9 mouse cellular contexts compared by ENCODE assay signal in the genomic region with DNA sequence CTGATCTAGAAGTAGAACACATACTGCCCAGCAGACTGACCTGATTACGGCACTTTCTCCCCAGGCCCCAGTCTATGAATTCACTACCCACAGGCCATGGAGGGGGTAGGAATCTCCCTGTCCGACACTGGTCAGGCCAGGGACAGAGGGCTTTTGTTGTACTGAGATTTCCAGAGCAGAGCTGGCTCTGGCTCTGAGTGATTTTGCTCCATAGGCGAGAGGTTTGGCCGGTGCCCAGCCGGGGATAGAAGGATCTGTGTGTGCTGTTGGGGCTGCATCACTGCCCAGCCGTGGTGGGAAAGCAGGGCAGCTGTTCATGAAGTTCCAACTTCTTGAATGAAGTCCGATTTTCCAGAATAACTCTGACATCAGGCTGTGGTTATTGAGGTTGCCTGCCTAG. TPM values are rescaled to one million over a fixed set of nuclear protein-coding genes. Genes with fewer than 3 reads are reported as not detected.
DNase-seq lines count a peak whose midpoint lies in the region; ATAC-seq and TF ChIP-seq lines count a peak whose summit lies in the region.
"Had no signal": no experiment of that assay in that cellular context is flagged by ENCODE, and none has a peak within 500 bp of the region (broad histone marks: within the 10 kb centered on the region; RNA-seq: fewer than 3 reads in every experiment).

No protein-coding gene starts in this region.

- peak; percentile 68 for ATAC-seq in midbrain, embryonic 13.5 days
- ATAC-seq in hindbrain, postnatal 0 days = peak; percentile 96
- ATAC-seq in liver, embryonic 11.5 days (replicated peaks; ENCODE audit: low FRiP score) = no peak

- WGBS in midbrain, embryonic 13.5 days = 57% methylated on average over 7 of the region's 7 CpGs
- 58% methylated on average over 7 of the region's 7 CpGs for WGBS in midbrain, embryonic 10.5 days
- WGBS in hindbrain, postnatal 0 days = 36% methylated on average over 7 of the region's 7 CpGs
- 58% methylated on average over 7 of the region's 7 CpGs for WGBS in liver, embryonic 11.5 days

- DNase-seq in midbrain, embryonic 10.5 days (ENCODE audit: low spot score) = no peak
- DNase-seq in frontal cortex, adult 2 months (ENCODE audit: extremely low spot score in 1 of 2, low spot score in 1 of 2) = peak; percentile 14 to 47
- DNase-seq in hindbrain, postnatal 0 days (ENCODE audit: low spot score) = peak; percentile 86
- DNase-seq in liver, embryonic 11.5 days (ENCODE audit: low spot score) = no peak
- DNase-seq in right cerebral cortex, postnatal 14 days = peak; percentile 57
- DNase-seq in spleen, adult 18-20 months = no peak
- no peak for DNase-seq in adipocyte (ENCODE audit: low spot score)

- H3K4me3 ChIP-seq in midbrain, embryonic 13.5 days (replicated peaks) = no peak overlapping the region
- no peak overlapping the region for H3K4me3 ChIP-seq in midbrain, embryonic 10.5 days
- H3K4me3 ChIP-seq in hindbrain, postnatal 0 days (ENCODE audit: low read length) = no peak overlapping the region
- no peak overlapping the region for H3K4me3 ChIP-seq in liver, embryonic 11.5 days (ENCODE audit: low read depth, low read length)
- H3K4me3 ChIP-seq: left cerebral cortex, adult 2 months had no signal

- H3K9ac ChIP-seq in midbrain, embryonic 13.5 days (replicated peaks) = no peak overlapping the region
- H3K9ac ChIP-seq in hindbrain, postnatal 0 days (replicated peaks; ENCODE audit: low read length) = no peak overlapping the region
- H3K9ac ChIP-seq in liver, embryonic 11.5 days (ENCODE audit: low read depth, low read length) = peak overlapping the region; percentile 46; the same call in 1 of the 2 replicates

- no peak overlapping the region for H3K4me2 ChIP-seq in midbrain, embryonic 13.5 days (replicated peaks)
- no peak overlapping the region for H3K4me2 ChIP-seq in hindbrain, postnatal 0 days (ENCODE audit: low read depth, low read length)
- no peak overlapping the region; the same call in 1 of the 2 replicates for H3K4me2 ChIP-seq in liver, embryonic 11.5 days

- 0 out of 2 replicates have a peak overlapping the region, but pooled peaks have one; percentile 2 for H3K27ac ChIP-seq in midbrain, embryonic 13.5 days
- no peak overlapping the region for H3K27ac ChIP-seq in midbrain, embryonic 10.5 days (replicated peaks)
- H3K27ac ChIP-seq in hindbrain, postnatal 0 days = peak overlapping the region; percentile 74
- H3K27ac ChIP-seq in liver, embryonic 11.5 days (ENCODE audit: low read depth, low read length) = peak overlapping the region; percentile 86
- H3K27ac ChIP-seq: left cerebral cortex, adult 2 months had no signal

- no peaks in the 10 kb centered on the region for H3K9me3 ChIP-seq in midbrain, embryonic 13.5 days
- no peaks in the 10 kb centered on the region for H3K9me3 ChIP-seq in midbrain, embryonic 10.5 days (replicated peaks)
- H3K9me3 ChIP-seq in hindbrain, postnatal 0 days (ENCODE audit: low read length) = no peaks in the 10 kb centered on the region
- no peaks in the 10 kb centered on the region for H3K9me3 ChIP-seq in liver, embryonic 11.5 days (ENCODE audit: control insufficient read depth, low read length)

- H3K4me1 ChIP-seq in midbrain, embryonic 13.5 days (replicated peaks) = no peaks in the 10 kb centered on the region
- peaks cover 7% of the 10 kb centered on the region for H3K4me1 ChIP-seq in midbrain, embryonic 10.5 days
- peaks cover 18% of the 10 kb centered on the region for H3K4me1 ChIP-seq in hindbrain, postnatal 0 days (ENCODE audit: insufficient read depth, low read length)
- H3K4me1 ChIP-seq in liver, embryonic 11.5 days (replicated peaks; ENCODE audit: control insufficient read depth, insufficient read depth, low read length) = peaks cover 41% of the 10 kb centered on the region

- H3K27me3 ChIP-seq in midbrain, embryonic 13.5 days = no peaks in the 10 kb centered on the region
- no peaks in the 10 kb centered on the region for H3K27me3 ChIP-seq in midbrain, embryonic 10.5 days (ENCODE audit: low read depth, poor library complexity, severe bottlenecking)
- no peaks in the 10 kb centered on the region for H3K27me3 ChIP-seq in hindbrain, postnatal 0 days (ENCODE audit: insufficient read depth, low read length)
- no peaks in the 10 kb centered on the region for H3K27me3 ChIP-seq in liver, embryonic 11.5 days (replicated peaks; ENCODE audit: control insufficient read depth, insufficient read depth, low read length)

- no peaks in the 10 kb centered on the region for H3K36me3 ChIP-seq in midbrain, embryonic 13.5 days
- no peaks in the 10 kb centered on the region for H3K36me3 ChIP-seq in midbrain, embryonic 10.5 days
- no peaks in the 10 kb centered on the region for H3K36me3 ChIP-seq in hindbrain, postnatal 0 days (ENCODE audit: insufficient read depth, low read length)
- no peaks in the 10 kb centered on the region for H3K36me3 ChIP-seq in liver, embryonic 11.5 days (ENCODE audit: control insufficient read depth, insufficient read depth, low read length)

- TF ChIP-seq CTCF in hindbrain, postnatal 0 days (IDR thresholded peaks at IDR 0.05; ENCODE audit: low read depth) = no peak

RNA-seq across cellular contexts. Expression of gene Lpcat1, which starts 20.1 kb away (rescaled TPM):
- 53.7 and 57.8 TPM in 2 replicates for polyA plus RNA-seq in midbrain, embryonic 13.5 days (2015; fragmentation: Nextera tagmentation; extraction: Ambion mirVana)
- polyA plus RNA-seq in midbrain, embryonic 10.5 days (2016; fragmentation: Nextera tagmentation; extraction: Ambion mirVana) = 65.3 and 66.6 TPM in 2 replicates
- 33.4 and 44.2 TPM in 2 replicates for polyA plus RNA-seq in frontal cortex, adult 2 months (2012; rRNA removed)
- 191 and 199 TPM in 2 replicates for total RNA-seq in hindbrain, postnatal 0 days (2014; rRNA removed)
- polyA plus RNA-seq in hindbrain, postnatal 0 days (2015; fragmentation: Nextera tagmentation; extraction: Ambion mirVana) = 75.7 and 78.5 TPM in 2 replicates
- polyA plus RNA-seq in liver, embryonic 11.5 days (2014; fragmentation: Nextera tagmentation; extraction: Ambion mirVana) = 81.9 and 84.0 TPM in 2 replicates

Comparison
In these comparisons a context has a peak if more than half of its experiments do, and no peak if none do; other contexts are left out.
1. DNase-seq: peak in frontal cortex, adult 2 months (2 of 2), hindbrain, postnatal 0 days (single experiment) and right cerebral cortex, postnatal 14 days (single experiment); none in midbrain, embryonic 10.5 days (single experiment), liver, embryonic 11.5 days (single experiment), spleen, adult 18-20 months (0 of 2) and adipocyte (single experiment).